Mouse (Mus musculus) gastrocnemius, postnatal 14 days (tissue): ENCODE measurements around the gene Slco3a1. TPM values are rescaled to one million over a fixed set of nuclear protein-coding genes. Genes with fewer than 3 reads are reported as not detected.
A peak's percentile ranks its signal among the peaks of the same experiment; 100 is the strongest.
"Not testable (repeated sequence)": the region's sequence is repeated elsewhere in the genome, so short reads cannot be mapped to it uniquely, and the experiment has no call there.

ENCODE experiments used
- DNase-seq: peaks from one replicate; pipeline ENCODE4 v3.0.0; 2021; ENCODE audit warnings: mixed read lengths
- intact Hi-C: fragments of 180-260 bp; cut with DNase I; formaldehyde crosslinking; loops from one replicate; pipeline ENCODE4 v1.15.1; 2025; ENCODE audit warnings: low total_unique reads
- total RNA-seq, 2 experiments: library from RNA; stranded (reverse); gene quantifications; 2 replicates each; pipeline ENCODE4 v1.2.3; 2021

The Slco3a1 gene
- total RNA-seq, 2 experiments from 2014 or later, result 19.7 to 20.8 TPM

- intact Hi-C loops, result no loop called here
- no peak for DNase-seq
These were observed 140.6 kb downstream of the Slco3a1 start for GRCm38 (mm10) chr7:74413738-74414716.

GRCm38 (mm10) chr7:74408601-74409323, 145.8 kb downstream of the Slco3a1 start:
- intact Hi-C loops, result no loop called here
- DNase-seq, result peak; percentile 47

DNA sequence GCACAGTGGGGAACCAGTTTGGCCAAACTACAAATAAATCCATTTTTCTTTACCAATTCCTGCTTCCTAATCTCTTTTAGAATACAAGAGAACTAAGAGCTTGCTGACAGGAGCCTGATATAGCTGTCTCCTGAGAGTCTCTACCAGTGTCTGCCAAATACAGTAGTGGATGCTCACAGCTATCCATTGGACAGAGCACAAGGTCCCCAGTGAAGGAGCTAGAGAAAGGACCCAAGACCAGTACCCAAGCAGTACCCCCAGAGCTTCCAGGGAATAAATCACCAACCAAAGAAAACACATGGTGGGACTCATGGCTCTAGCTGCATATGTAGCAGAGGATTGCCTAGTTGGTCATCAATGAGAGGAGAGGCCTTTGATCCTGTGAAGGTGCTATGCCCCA, 146.7 kb downstream of the Slco3a1 start:
- DNase-seq, intact Hi-C loops: not testable (repeated sequence)

DNA sequence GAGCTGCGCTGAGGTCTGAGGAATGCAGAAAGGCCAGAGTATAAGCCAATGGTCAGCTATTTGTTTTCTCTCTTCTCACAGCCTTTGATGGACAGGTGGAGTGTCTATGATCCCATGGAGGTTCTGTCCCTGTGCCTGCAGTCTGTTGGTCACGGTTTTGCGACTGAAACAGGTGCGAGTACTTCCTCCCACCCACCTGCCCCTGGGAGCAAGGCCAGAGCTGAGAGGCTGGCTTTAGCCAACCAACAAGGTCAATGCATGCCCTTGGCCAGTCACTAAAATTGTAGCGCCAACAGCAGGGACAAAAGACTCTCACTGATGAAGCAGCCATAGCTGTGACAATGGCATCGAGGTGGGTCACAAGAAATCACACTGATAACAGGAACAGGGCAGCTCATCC, 154.9 kb downstream of the Slco3a1 start:
- intact Hi-C loops, result no loop called here
- DNase-seq, result no peak

- intact Hi-C loops, result no loop called here
These were observed 155.4 kb downstream of the Slco3a1 start for GRCm38 (mm10) chr7:74399154-74399553.

DNA sequence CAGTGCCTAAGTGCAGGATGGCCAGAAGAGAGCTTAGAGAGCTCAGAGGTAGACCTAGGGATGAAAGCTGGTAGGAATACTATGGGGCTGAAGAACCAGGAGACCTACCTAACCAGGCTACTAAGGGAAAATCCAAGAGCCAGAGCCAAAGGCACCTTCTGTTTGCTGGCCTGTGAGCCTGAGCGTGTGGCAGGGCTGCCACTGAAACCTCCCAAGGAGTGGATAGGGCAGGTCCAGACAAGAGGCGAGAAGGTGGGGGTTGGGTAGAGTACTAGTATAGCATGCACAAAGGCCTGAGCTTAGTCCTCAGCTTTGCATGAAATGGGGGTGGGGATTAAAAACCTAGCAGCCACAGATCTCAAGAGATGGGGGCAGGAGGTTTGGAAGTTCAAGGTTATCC, 156.3 kb downstream of the Slco3a1 start:
- intact Hi-C loops, result no loop called here
- no peak for DNase-seq

More at GRCm38 (mm10) chr7:74399154-74399553, 155.4 kb downstream of the Slco3a1 start:
- DNase-seq, result no peak

DNA sequence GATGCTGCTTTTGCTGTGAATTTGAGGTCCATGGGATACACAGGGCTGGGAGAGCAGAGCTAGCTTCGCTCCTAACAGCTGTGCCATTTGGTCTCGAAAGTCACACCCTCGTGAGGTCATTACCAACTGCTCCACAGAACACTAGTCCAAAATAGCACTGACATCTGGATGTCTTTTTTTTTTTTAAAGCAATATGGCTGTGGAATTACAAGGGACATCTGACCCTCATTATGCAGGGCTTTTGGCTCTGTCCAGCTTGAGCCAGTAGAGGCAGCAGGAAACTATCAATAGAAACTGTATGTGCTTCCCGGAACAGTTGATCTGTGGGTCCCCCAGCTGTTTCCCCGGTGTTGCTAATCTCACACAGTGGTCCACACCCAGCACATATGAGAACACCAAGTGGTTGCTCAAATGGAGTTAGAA, 163.1 kb downstream of the Slco3a1 start:
- intact Hi-C loops, result no loop called here
- DNase-seq, result no peak

GRCm38 (mm10) chr7:74389570-74389969, 165.0 kb downstream of the Slco3a1 start:
- intact Hi-C loops, result no loop called here
- no peak for DNase-seq

DNA sequence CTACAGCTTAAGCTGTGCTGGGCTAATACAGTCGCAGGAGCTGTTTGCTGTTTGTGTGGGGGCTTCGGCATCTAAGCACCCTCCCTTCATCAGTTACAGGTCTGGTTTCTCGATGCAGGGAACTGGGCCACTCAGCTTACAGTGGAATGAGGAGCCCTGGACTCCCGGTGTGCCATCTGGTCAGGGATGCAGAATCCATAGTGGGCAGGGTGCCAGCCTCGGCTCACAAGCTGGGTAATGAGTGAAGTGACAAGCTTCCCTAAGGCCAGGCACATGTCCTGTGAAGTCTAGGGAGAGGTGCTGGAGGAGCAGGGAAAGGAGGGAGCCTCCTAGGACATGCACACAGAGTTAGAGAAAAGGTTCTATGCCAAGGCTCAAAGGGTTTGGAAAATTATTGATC, 168.3 kb downstream of the Slco3a1 start:
- intact Hi-C loops, result no loop called here
- DNase-seq, result peak; percentile 43

DNA sequence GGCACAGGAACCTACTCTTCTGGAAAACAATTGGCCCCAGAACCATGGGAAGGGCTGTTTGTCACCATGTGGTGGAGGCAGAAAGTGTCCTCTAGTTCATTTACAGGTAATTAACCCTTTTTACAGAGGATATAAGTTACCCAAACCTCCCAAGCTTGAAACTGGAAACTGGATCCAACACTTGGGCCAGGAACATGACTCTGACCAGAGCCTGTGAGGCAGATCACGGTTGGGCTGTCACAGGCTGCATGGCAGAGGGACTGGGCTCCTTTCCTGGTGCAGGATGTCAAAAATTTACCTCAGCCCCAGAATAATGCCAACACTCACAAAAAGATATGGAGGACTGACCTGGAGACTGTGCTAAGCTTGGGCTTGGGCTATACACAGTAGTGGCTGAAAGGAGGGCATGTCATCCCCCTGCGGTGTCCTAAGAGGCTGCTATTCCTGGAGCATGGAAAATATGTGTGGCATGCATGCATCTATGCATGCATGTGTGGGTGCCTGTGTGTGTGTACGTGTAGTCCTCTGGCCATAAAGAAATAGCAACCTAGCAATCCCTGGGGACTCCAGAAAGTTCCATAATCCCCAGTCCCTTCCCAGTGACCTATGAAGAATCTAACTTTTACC, 171.4 kb downstream of the Slco3a1 start:
- no peak for DNase-seq
- intact Hi-C loops, result no loop called here

DNA sequence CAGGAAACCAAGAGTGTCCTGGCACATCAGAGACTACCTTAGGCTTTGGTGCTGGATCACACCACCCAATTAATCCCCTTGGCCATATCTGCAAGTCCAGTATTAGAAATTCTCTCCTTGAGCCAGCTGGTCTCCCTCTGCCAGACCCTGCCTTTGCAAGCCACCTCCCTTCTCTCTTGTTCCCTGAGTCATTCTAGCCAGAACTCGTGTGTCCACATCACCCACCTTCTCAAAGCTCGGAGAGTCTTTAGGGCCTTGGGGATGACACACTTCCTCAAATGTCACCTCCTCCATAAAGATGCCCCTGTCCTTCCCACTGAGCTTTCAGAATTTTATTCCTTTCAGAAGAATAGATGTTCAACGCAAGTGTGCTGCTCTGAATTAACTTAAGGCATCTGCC, 172.3 kb downstream of the Slco3a1 start:
- peak; percentile 23 for DNase-seq
- intact Hi-C loops, result no loop called here

GRCm38 (mm10) chr7:74381881-74382281, 172.7 kb downstream of the Slco3a1 start:
- intact Hi-C loops, result no loop called here
- peak; percentile 47 for DNase-seq

DNA sequence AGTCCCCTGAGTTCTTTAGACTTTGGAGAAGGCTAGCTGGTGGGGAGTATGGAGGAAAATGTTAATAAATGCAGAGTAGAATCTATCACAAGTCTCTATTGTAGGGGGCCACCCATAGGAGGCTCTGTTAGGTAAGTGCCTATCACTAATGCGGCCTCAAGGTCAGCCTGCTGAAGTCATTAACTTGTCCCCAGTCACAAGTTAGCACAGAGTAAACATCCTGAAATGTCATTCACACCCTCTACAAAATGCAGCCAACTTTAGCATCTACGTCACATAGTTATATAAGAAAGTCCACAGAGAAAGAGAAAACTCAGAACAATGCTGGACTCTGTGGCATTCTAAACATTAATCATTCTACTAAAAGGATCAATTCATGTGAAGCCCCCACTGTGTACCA, 173.5 kb downstream of the Slco3a1 start:
- no peak for DNase-seq
- intact Hi-C loops, result no loop called here

GRCm38 (mm10) chr7:74377909-74378308, 176.7 kb downstream of the Slco3a1 start:
- DNase-seq, result no peak
- intact Hi-C loops, result no loop called here

DNA sequence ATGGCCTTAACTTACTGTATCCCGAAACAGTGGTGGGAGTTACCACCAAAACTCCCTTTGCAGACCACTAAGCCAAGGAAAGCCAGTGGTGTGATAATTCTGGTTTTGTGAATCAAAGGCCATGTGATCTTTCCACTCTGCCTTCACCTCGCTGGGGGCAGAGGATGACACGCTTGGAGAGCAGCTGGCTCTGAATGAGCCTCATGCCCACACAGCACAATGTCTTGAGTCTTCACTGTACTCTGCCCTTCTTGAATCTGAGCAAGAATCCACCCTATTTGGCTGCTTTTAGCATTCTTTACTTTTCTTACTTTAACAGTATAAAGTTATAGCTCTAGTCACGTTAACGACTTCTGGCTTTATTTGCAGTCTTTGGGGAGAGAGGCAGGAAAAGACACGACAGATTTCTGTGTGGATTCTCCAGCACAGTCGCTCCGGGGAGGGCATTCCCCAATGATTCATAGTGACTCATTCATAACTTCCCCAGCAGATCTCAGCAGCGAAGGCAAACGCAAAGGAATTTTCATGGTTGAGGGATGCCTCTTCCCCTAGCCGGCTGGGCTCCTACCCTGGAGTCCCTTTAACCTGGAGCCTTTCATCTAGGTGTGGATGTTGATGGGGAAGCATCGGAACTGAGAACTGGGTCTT, 178.1 kb downstream of the Slco3a1 start:
- intact Hi-C loops, result no loop called here
- DNase-seq, result no peak

GRCm38 (mm10) chr7:74375174-74375957, 179.2 kb downstream of the Slco3a1 start:
- DNase-seq, result no peak
- intact Hi-C loops, result no loop called here

DNA sequence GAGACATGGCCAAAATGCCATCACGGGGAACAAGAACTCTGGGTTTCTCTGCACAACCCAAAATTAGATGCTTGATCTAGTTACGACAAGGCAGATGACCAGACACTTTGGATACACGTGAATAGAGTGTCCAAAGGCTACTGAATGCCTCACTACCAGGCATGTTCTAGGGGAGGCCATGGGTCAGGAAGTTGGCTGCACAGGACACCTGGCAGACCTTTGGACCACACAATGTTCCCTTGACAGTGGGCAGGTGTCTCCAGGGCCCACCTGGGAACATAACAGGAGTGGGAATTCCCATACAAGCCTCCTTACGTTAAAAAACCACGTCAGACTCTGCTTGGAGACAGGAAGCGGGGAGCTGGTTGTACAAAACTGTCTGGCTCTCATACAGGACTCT, 181.5 kb downstream of the Slco3a1 start:
- intact Hi-C loops, result loop anchor here (5.0 kb wide), 1 partner anchor 179 kb away; the partner anchor contains the start of gene Slco3a1
- no peak for DNase-seq

DNA sequence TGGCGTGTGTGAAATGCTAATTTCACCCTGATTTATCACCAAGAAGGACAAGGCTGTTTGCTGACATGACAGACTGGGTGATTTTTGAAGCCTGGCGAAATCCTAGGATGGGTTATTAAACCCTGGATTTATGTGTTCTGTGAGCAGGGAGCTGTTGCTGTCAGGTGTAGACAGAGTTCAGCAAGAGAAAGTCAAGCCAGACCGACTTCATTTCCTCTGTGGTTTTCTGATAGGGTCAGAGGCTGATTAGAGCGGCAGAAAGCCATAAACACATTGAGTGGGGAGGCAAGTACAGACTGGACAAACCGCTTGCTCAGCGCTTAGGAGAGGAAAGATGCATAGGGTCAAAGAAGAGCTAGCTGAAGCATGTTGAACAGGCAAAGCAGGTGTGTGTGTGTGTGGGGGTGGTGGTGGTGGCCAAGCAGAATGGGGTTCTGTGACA, 182.4 kb downstream of the Slco3a1 start:
- intact Hi-C loops, result loop anchor here (5.0 kb wide), 1 partner anchor 180 kb away; the partner anchor contains the start of gene Slco3a1
- DNase-seq, result no peak

GRCm38 (mm10) chr7:74371656-74372055, 182.9 kb downstream of the Slco3a1 start:
- intact Hi-C loops, result loop anchor here (5.0 kb wide), 1 partner anchor 181 kb away; the partner anchor contains the start of gene Slco3a1
- DNase-seq, result no peak
